Mouse (Mus musculus): ENCODE measurements at regions not wholly inside any gene's neighbourhood (a gene's known extent, or its start where the extent isn't known, plus 50 kb on each side); places are given as distances from the start of the nearest gene placed in this dataset.

GRCm38 (mm10) chr7:113117599-113117998 lies 89.7 kb upstream of the Arntl start:
- DNase-seq (ENCODE audit: low spot score): no peak

- no peak for DNase-seq (ENCODE audit: low spot score)
Observed at GRCm38 (mm10) chr7:113121911-113122319, 85.3 kb upstream of the Arntl start.

DNA sequence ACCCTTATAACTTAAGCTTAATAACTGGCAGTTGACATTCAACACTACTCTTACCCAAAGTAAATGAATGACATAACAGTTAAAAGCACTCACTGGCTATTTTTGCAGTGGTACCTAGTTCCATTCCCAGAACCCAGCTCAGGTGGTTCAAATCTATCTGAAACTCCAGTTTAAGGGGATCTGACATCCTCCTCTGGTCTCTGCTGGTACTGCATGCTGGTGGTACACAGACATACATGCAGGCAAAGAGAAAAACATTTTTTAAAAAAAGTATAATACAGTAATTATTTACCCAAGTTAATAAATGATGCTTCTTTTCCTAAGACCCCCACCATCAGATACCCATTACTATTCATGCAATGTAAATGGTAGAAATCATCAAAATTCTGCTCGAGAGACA lies 81.3 kb upstream of the Arntl start:
- DNase-seq (ENCODE audit: low spot score): no peak

- no peak for DNase-seq (ENCODE audit: low spot score)
Observed at GRCm38 (mm10) chr7:113130552-113130951, 76.7 kb upstream of the Arntl start.

- DNase-seq (ENCODE audit: low spot score): no peak
Observed at GRCm38 (mm10) chr7:113131945-113132538, 75.2 kb upstream of the Arntl start.

GRCm38 (mm10) chr7:113133891-113134290 lies 73.4 kb upstream of the Arntl start:
- no peak for DNase-seq (ENCODE audit: low spot score)

- no peak for DNase-seq (ENCODE audit: low spot score)
Observed at GRCm38 (mm10) chr7:113140011-113140438, 67.2 kb upstream of the Arntl start.

DNA sequence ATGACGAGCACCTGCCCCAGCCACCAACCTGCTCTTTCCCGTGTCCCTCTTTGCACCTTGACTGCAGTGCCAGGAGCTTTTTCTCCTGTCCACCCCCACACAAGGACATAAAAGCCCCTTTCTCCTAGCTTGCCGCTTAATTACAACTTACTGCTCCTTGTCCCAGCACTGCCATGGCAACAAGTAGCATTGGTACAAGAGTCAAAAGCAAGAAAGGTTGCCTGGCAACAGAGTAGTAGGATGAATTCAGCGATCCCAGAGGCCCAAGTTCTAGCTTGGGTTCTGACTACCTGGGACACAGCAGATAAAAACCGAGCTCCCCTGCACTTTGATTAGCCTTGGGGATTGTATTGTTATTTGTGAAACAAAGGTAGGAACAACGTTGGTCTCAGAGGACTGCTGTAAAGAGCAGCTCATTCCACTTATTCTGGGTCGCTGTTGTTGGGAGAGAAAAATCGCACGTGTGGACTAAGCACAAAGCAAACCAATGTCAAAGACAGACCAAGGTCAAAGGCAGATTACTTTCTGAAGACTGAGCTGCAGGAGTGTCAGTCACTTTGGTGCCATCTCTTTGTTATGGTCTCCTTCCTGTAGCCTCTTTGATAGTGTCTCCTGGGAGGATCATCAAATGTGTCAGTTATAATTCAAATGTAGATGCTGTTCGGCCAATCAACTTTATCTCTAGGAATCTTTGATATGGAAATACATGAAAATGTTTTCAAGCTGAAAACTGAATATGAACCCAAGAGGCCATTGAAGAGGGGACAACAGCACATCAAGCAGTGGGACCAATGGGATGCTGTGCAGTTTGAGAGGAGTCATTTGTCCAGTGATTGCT lies 65.2 kb upstream of the Arntl start:
- no peak for DNase-seq (ENCODE audit: low spot score)

GRCm38 (mm10) chr7:113143552-113143951 lies 63.7 kb upstream of the Arntl start:
- DNase-seq (ENCODE audit: low spot score): peak; percentile 60

DNA sequence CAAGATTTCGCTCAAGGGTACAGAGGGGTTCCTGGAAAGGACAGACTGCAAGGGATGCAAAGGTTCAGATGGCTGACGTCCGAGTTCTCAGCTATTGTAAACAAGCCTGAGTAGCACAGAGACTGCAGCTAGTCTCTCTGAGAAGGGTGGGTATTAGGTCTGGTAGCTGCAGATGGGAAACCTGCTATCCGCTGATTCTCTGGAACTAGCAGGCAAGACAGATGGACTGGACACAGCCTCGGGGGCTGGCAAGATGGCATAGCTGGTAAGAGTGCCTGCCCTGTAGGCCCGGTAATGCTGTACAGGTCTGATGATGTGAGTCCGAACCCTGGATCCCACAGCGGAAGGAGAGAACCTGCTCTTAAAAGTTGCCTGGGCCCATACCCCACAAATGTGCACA lies 62.2 kb upstream of the Arntl start:
- DNase-seq (ENCODE audit: low spot score): no peak

- DNase-seq (ENCODE audit: low spot score): no peak
Observed at GRCm38 (mm10) chr7:113146108-113146507, 61.2 kb upstream of the Arntl start.

GRCm38 (mm10) chr7:113146526-113146925 lies 60.7 kb upstream of the Arntl start:
- DNase-seq (ENCODE audit: low spot score): no peak

DNA sequence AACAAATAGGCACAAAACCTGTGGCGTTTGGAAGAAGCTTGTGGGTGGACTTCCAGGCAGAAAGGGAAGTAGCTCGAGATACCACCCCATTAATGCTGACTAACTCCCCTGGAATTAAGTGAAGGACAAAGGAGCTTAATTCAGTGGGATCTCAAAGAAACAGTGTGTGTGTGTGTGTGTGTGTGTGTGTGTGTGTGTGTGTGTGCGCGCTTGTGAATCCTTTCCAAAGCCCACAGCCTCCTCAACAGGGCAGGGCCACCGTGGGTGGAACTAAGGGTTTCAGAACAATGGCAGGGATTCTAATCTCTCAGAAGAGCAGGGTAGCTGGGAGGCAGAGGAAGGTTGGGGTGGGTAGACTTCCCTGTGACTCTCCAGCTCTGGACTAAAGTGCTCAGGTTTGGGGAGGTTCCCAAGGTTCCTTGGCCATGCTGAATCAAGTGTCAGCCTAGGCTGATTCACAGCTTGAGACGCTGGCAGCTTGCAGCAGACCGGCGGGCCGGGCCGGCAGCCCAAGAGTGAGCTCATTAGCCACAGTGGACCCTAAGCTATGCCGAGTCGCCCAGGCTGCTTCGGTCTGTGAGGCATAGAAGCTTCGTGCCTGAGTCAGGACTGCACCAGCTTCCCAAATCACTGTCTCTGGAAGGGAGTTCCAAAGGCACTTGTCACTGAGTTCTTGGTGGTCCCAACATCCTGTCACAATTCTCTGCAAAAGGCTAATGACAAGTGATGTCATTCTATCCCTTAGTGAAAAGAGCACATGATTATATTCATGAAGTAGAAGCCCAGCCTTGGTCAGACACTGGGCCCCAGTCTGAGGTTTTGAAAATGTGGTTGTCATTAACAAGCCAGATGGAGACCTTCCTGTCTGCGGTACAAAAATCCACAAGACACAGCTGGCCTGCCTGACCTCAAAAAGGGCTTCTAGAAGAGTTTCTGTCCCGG lies 59.6 kb upstream of the Arntl start:
- DNase-seq (ENCODE audit: low spot score): no peak

- no peak for DNase-seq (ENCODE audit: low spot score)
Observed at GRCm38 (mm10) chr7:113148700-113149099, 58.6 kb upstream of the Arntl start.

DNA sequence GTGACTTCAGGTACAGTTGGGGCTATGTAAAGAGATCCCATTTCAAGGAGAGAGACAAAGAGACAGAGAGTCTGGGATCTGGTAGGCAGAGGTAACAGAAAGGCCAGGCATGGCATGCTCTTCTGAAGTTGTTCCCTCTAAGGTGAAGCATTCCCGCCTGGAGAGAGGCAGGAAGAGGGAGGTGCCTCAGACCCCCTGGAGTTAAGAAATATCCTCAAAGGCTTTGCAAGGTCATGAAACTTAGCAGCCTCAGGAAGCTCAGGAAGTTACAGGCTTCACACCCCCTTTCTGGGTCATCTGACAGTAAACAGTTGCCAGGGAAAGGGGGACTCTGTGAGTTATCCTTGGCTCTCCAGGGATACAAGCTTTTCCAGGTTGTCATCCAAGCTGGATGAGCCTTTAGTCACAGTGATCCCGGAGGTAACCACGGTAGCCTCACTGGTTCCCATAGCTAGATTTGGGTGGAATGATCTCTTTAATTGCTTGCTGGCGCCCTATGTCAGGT lies 57.2 kb upstream of the Arntl start:
- DNase-seq (ENCODE audit: low spot score): no peak

DNA sequence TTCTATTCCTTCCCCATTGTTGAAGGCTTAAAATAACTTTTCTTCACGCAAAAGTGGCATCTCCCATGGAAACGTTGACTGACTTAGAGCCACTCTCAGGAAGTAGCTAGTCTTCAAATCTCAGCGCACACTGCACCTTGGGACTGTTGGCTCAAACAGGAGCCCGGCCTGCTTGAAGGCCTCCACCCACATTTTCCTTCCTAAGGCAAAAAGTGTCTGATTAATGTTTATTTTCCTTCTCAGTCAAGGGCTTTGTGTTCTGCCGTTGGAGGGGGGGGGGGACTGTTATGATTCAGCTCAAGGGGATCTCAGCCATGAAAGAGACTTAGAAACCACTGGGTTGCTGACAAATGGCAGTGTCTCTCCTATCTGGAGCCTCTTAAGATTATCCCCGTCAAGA lies 56.5 kb upstream of the Arntl start:
- DNase-seq (ENCODE audit: low spot score): no peak

DNA sequence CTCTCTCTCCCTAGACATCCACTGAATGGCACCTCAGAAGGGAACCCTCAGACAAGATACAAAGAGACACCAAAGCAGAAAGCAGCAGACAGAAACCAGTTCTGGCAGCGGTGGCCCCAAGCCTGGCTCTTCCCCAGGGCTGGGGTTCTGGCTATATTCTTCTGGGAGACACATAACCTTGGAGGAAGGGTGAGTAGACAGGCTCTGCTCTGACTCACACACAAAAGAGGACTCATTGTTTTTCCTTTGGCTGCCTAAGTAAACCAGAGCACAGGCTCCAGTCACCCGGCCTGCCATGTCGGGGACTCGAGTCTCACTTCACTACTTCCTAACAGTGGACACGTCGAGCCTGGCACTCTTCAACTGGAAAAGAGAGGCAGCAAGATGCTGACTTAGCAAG lies 55.8 kb upstream of the Arntl start:
- DNase-seq (ENCODE audit: low spot score): no peak

GRCm38 (mm10) chr7:113153386-113153785 lies 53.9 kb upstream of the Arntl start:
- no peak for DNase-seq (ENCODE audit: low spot score)

GRCm38 (mm10) chr7:113154066-113154465 lies 53.2 kb upstream of the Arntl start:
- DNase-seq (ENCODE audit: low spot score): no peak

DNA sequence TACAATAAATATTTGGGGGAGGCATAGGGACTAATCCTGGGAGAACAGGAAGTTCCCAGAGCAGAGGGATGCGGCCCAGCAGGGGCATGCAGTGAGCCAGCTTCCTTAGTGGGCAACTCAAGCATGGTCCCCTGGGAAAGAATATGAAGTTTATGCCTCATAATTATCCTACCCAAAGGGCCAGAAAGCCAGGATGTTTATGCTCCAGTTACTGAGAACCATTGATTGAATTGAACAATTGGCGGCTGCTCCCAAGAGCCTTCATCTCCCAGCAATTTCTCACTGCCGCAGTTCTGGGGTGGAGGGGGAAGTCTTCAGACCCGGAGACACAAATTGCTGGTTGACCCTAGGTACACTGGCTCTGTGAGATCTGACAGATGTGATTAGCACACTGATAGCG lies 50.9 kb upstream of the Arntl start:
- no peak for DNase-seq (ENCODE audit: low spot score)

DNA sequence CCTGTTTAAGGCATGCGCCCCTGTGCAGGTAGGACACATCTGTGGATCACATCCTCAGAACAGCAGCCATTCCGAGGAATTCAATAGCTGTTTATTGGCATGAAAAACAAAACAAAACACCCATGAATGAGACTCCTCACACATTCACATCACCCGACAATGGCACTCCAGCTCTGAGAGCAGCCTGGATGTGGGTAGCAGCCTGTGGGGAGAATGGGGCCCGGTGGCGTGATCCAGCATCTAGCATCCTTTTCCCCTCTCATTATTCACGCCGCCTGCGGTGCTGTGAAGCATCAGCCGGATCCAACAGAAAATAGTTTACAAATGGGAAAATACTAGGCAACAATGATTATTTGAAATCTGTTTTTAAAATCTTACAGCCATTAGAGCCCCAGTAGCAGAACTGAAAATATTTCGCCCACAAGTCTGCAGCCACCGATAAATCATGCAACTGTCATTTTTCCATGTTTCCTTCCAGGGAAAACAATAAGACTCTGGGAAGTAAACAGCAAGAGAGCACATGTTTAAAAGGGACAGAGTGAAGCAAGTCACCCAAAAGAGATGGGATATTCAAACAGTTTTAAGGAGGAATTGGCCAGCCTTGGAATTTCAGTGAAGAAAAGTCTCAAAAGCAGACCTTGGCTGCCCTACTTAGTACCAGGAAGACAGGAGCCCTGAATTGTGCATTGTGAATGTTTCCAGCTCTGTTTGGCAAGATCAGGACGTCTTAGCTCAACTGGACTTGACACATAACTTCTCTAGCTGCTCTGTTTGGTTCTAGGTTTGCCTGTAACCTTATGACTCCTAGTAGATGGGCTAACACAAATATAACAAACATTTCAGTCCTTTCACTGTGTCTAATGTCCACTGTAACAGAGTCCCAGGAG lies 50.2 kb upstream of the Arntl start:
- DNase-seq (ENCODE audit: low spot score): no peak

Measured in T-cell, adult 2 months (primary cell).